Mouse (Mus musculus) cerebellum, adult 2 months (tissue): ENCODE measurements around the gene Efcab8.

Experiments used
- CTCF ChIP-seq: fragments of 200-500 bp; IDR thresholded peaks from 2 replicates; pipeline ENCODE4 v1.5.1; 2011; ENCODE audit warnings: low read depth, mild to moderate bottlenecking, control low read depth, low read length, moderate library complexity, borderline replicate concordance; ENCODE audit not compliant: insufficient read depth
- POLR2A ChIP-seq: fragments of 200-500 bp; IDR thresholded peaks from 2 replicates; pipeline ENCODE4 v1.6.1; 2011; ENCODE audit warnings: low read length, control low read depth, borderline replicate concordance; ENCODE audit not compliant: insufficient read depth

DNA sequence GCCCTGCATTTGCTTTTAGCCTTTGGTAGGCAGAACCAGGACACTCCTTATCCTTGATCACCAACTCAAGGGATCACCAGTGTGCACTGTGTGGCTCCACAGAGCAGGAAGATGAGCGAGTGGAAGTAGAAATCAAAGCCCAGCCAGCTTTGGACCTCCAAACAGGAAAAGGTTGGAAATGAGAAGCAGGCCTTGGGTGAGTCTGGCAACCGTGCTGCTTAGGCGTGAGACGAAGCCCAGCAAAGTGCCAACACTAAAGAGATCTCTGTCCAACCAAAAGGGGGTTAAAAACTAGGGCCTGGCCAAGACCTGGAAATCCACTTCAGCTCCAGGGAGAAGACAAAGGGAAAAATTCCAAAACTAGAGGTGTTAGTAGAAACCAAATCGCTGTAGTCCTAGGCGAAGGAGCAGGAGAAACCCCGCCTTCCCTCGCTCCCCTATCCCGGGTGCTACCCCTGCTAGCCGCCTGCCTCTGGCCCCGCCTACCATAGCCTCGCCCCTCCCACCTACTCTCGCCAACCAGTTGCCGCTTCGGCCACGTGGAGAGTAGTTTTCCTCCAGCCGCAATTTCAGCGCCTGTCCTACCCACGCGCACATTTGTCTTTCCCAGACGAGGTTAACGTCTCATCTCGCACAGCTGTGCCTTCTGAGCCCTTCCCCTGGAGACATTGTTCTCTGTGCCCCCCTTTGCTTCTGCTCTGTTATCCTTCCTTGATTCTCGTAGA lies 931 bp upstream of the Efcab8 start:
- TF ChIP-seq CTCF (no peak), POLR2A (no peak)
